Mouse (Mus musculus) embryonic fibroblast, embryonic 13.5 days (primary cell): ENCODE data around the gene Pard3b.

Experiments used
- CTCF ChIP-seq: IDR thresholded peaks from 2 replicates; pipeline ENCODE4 v1.5.1; 2011; ENCODE audit warnings: mild to moderate bottlenecking, control low read depth, low read length, moderate library complexity, borderline replicate concordance; ENCODE audit not compliant: insufficient read depth
- POLR2A ChIP-seq: IDR thresholded peaks from 2 replicates; pipeline ENCODE4 v1.6.1; 2011; ENCODE audit warnings: low read depth, mild to moderate bottlenecking, control low read depth, low read length, moderate library complexity

- TF ChIP-seq POLR2A (no peak), CTCF (no peak)
Observed at GRCm38 (mm10) chr1:62529941-62530340, 891.3 kb downstream of the Pard3b start.
